10 mouse cellular contexts compared by ENCODE assay signal in the genomic region with DNA sequence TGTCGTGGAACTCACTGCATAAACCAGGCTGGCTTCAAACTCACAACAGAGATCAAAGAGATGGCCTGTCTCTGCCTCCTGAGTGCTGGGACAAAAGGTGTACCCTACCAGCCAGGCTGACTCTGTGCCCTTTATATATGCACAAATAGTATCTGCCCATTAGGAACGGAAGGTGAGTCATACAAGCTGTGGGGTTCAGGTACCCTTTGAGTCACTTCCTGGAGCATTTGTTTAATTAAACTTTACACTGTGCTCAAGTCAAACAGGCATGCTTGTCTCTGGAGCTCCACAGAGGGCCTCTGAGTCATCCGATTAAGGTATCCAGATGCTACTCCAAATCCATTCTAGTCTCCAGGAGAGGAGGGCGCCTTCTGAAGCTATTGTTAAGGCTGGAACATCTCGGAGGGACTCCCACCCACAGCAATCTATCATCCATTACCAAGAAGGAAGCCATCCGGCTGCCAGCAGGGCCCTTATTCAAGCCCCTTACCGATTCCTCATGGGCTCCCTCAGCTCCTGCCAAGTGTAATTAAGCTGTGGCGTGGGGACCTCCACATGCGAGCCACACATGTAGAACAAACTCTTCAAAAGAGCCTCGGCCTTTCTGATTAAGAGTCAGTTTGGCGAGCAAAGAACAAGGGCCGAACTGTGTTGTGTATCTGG. TPM values are rescaled to one million over a fixed set of nuclear protein-coding genes. Genes with fewer than 3 reads are reported as not detected.
A peak's percentile ranks its signal among the peaks of the same experiment; 100 is the strongest.
DNase-seq lines count a peak whose midpoint lies in the region; ATAC-seq and TF ChIP-seq lines count a peak whose summit lies in the region.
"Had no signal": no experiment of that assay in that cellular context is flagged by ENCODE, and none has a peak within 500 bp of the region (broad histone marks: within the 10 kb centered on the region; RNA-seq: fewer than 3 reads in every experiment).

No protein-coding gene starts in this region.

- H3K4me1 ChIP-seq in forebrain, embryonic 14.5 days (ENCODE audit: control insufficient read depth, insufficient read depth, low read length): no peaks in the 10 kb centered on the region
- H3K4me1 ChIP-seq in forebrain, embryonic 13.5 days: 0 out of 2 replicates have a peak, but pooled peaks cover 5% of the 10 kb centered on the region
- H3K4me1 ChIP-seq in hindbrain, postnatal 0 days (ENCODE audit: insufficient read depth, low read length): no peaks in the 10 kb centered on the region
- H3K4me1 ChIP-seq in midbrain, embryonic 13.5 days (replicated peaks): peaks cover 8% of the 10 kb centered on the region; the same call in 1 of the 2 replicates
- no peaks in the 10 kb centered on the region for H3K4me1 ChIP-seq in kidney, embryonic 14.5 days (ENCODE audit: control insufficient read depth, insufficient read depth, low read length)

- H3K36me3 ChIP-seq in forebrain, embryonic 14.5 days (ENCODE audit: control insufficient read depth, insufficient read depth, low read length): no peaks in the 10 kb centered on the region
- no peaks in the 10 kb centered on the region for H3K36me3 ChIP-seq in forebrain, embryonic 13.5 days (ENCODE audit: poor library complexity, severe bottlenecking)
- no peaks in the 10 kb centered on the region for H3K36me3 ChIP-seq in hindbrain, postnatal 0 days (ENCODE audit: insufficient read depth, low read length)
- H3K36me3 ChIP-seq in midbrain, embryonic 13.5 days: no peaks in the 10 kb centered on the region
- H3K36me3 ChIP-seq in kidney, embryonic 14.5 days (ENCODE audit: control insufficient read depth, insufficient read depth, low read length): no peaks in the 10 kb centered on the region
- H3K36me3 ChIP-seq: limb, embryonic 15.5 days had no signal

- no peak overlapping the region for H3K4me2 ChIP-seq in forebrain, embryonic 14.5 days (ENCODE audit: low read length)
- no peak overlapping the region for H3K4me2 ChIP-seq in forebrain, embryonic 13.5 days
- H3K4me2 ChIP-seq in hindbrain, postnatal 0 days (ENCODE audit: low read depth, low read length): no peak overlapping the region
- no peak overlapping the region for H3K4me2 ChIP-seq in midbrain, embryonic 13.5 days (replicated peaks)
- H3K4me2 ChIP-seq in kidney, embryonic 14.5 days (replicated peaks; ENCODE audit: low read depth, low read length): no peak overlapping the region
- H3K4me2 ChIP-seq: limb, embryonic 15.5 days had no signal

- no peak overlapping the region for H3K27ac ChIP-seq in forebrain, embryonic 14.5 days (ENCODE audit: low read depth, low read length)
- H3K27ac ChIP-seq in forebrain, embryonic 13.5 days: no peak overlapping the region
- H3K27ac ChIP-seq in hindbrain, postnatal 0 days: no peak overlapping the region
- no peak overlapping the region for H3K27ac ChIP-seq in midbrain, embryonic 13.5 days
- no peak overlapping the region for H3K27ac ChIP-seq in kidney, embryonic 14.5 days (ENCODE audit: low read depth, low read length)

- no peak overlapping the region for H3K9ac ChIP-seq in forebrain, embryonic 14.5 days (ENCODE audit: low read length)
- no peak overlapping the region for H3K9ac ChIP-seq in forebrain, embryonic 13.5 days
- no peak overlapping the region for H3K9ac ChIP-seq in hindbrain, postnatal 0 days (replicated peaks; ENCODE audit: low read length)
- no peak overlapping the region for H3K9ac ChIP-seq in midbrain, embryonic 13.5 days (replicated peaks)
- no peak overlapping the region for H3K9ac ChIP-seq in kidney, embryonic 14.5 days (ENCODE audit: low read depth, low read length)
- H3K9ac ChIP-seq: limb, embryonic 15.5 days had no signal

- WGBS in forebrain, embryonic 14.5 days: 18% methylated on average over 12 of the region's 12 CpGs
- WGBS in forebrain, embryonic 13.5 days: 21% methylated on average over 12 of the region's 12 CpGs
- 21% methylated on average over 12 of the region's 12 CpGs for WGBS in hindbrain, postnatal 0 days
- WGBS in midbrain, embryonic 13.5 days: 21% methylated on average over 12 of the region's 12 CpGs
- WGBS in kidney, embryonic 14.5 days: 35% methylated on average over 12 of the region's 12 CpGs

- H3K9me3 ChIP-seq in forebrain, embryonic 14.5 days (replicated peaks; ENCODE audit: control insufficient read depth, low read length): no peaks in the 10 kb centered on the region
- H3K9me3 ChIP-seq in forebrain, embryonic 13.5 days (replicated peaks): no peaks in the 10 kb centered on the region
- no peaks in the 10 kb centered on the region for H3K9me3 ChIP-seq in hindbrain, postnatal 0 days (ENCODE audit: low read length)
- no peaks in the 10 kb centered on the region for H3K9me3 ChIP-seq in midbrain, embryonic 13.5 days
- H3K9me3 ChIP-seq in kidney, embryonic 14.5 days (ENCODE audit: control insufficient read depth, low read length): no peaks in the 10 kb centered on the region
- H3K9me3 ChIP-seq: limb, embryonic 15.5 days had no signal

- no peak overlapping the region for H3K4me3 ChIP-seq in forebrain, embryonic 14.5 days (ENCODE audit: low read depth, low read length)
- no peak overlapping the region for H3K4me3 ChIP-seq in forebrain, embryonic 13.5 days
- H3K4me3 ChIP-seq in hindbrain, postnatal 0 days (ENCODE audit: low read length): no peak overlapping the region
- no peak overlapping the region for H3K4me3 ChIP-seq in midbrain, embryonic 13.5 days (replicated peaks)
- no peak overlapping the region for H3K4me3 ChIP-seq in kidney, embryonic 14.5 days (ENCODE audit: low read length)
- H3K4me3 ChIP-seq: limb, embryonic 15.5 days had no signal

- H3K27me3 ChIP-seq in forebrain, embryonic 14.5 days (replicated peaks; ENCODE audit: control insufficient read depth, insufficient read depth, low read length): no peaks in the 10 kb centered on the region
- no peaks in the 10 kb centered on the region for H3K27me3 ChIP-seq in forebrain, embryonic 13.5 days
- no peaks in the 10 kb centered on the region for H3K27me3 ChIP-seq in hindbrain, postnatal 0 days (ENCODE audit: insufficient read depth, low read length)
- H3K27me3 ChIP-seq in midbrain, embryonic 13.5 days: no peaks in the 10 kb centered on the region
- no peaks in the 10 kb centered on the region for H3K27me3 ChIP-seq in kidney, embryonic 14.5 days (ENCODE audit: control insufficient read depth, insufficient read depth, low read length)
- H3K27me3 ChIP-seq: limb, embryonic 15.5 days had no signal

- no peak for ATAC-seq in forebrain, embryonic 14.5 days
- ATAC-seq in forebrain, embryonic 13.5 days: no peak
- peak; percentile 29; the same call in 1 of the 2 replicates for ATAC-seq in hindbrain, postnatal 0 days
- ATAC-seq in midbrain, embryonic 13.5 days: 0 out of 2 replicates have a peak, but pooled peaks have one; percentile 27
- no peak for ATAC-seq in kidney, embryonic 14.5 days (ENCODE audit: low FRiP score, low TSS enrichment)

- DNase-seq in forebrain, embryonic 14.5 days (ENCODE audit: low spot score): peak; percentile 47
- DNase-seq in MN1 (ENCODE audit: low spot score): peak; percentile 87
- DNase-seq in hindbrain, postnatal 0 days (ENCODE audit: low spot score): peak; percentile 36
- no peak for DNase-seq in spleen, adult 18-20 months
- DNase-seq in cerebellum, adult 11 months: no peak
- DNase-seq: adrenal gland, postnatal 36 days had no signal

- no peak for TF ChIP-seq CTCF in hindbrain, postnatal 0 days (IDR thresholded peaks at IDR 0.05; ENCODE audit: low read depth)

RNA-seq across cellular contexts. Expression of a gene that starts 44.9 kb away (rescaled TPM):
- polyA plus RNA-seq in forebrain, embryonic 14.5 days (2014; fragmentation: Nextera tagmentation; extraction: Ambion mirVana): 4.4 and 4.7 TPM in 2 replicates
- 3.5 and 3.7 TPM in 2 replicates for polyA plus RNA-seq in forebrain, embryonic 13.5 days (2015; fragmentation: Nextera tagmentation; extraction: Ambion mirVana)
- total RNA-seq in hindbrain, postnatal 0 days (2014; rRNA removed): 7.4 and 11.1 TPM in 2 replicates
- polyA plus RNA-seq in hindbrain, postnatal 0 days (2015; fragmentation: Nextera tagmentation; extraction: Ambion mirVana): 5.7 and 6.0 TPM in 2 replicates
- 3.7 and 4.6 TPM in 2 replicates for polyA plus RNA-seq in midbrain, embryonic 13.5 days (2015; fragmentation: Nextera tagmentation; extraction: Ambion mirVana)
- 8.9 and 13.5 TPM in 2 replicates for polyA plus RNA-seq in kidney, embryonic 14.5 days (2014; fragmentation: Nextera tagmentation; extraction: Ambion mirVana)

Comparison
In these comparisons a context has a peak if more than half of its experiments do, and no peak if none do; other contexts are left out.
1. ATAC-seq: peak in hindbrain, postnatal 0 days (single experiment) and midbrain, embryonic 13.5 days (single experiment); none in forebrain, embryonic 14.5 days (single experiment), forebrain, embryonic 13.5 days (single experiment) and kidney, embryonic 14.5 days (single experiment).
2. DNase-seq: peak in forebrain, embryonic 14.5 days (single experiment), MN1 (single experiment) and hindbrain, postnatal 0 days (single experiment); none in spleen, adult 18-20 months (0 of 2) and cerebellum, adult 11 months (single experiment).